Mouse (Mus musculus) frontal cortex, adult 2 months (tissue): ENCODE results near the gene 2410141K09Rik. TPM values are rescaled to one million over a fixed set of nuclear protein-coding genes. Genes with fewer than 3 reads are reported as not detected.
"Not testable (repeated sequence)": the region's sequence is repeated elsewhere in the genome, so short reads cannot be mapped to it uniquely, and the experiment has no call there.

Experiments used
- DNase-seq, 2 experiments: peaks; one replicate each; pipeline ENCODE4 v3.0.0; 2022; ENCODE audit warnings: low spot score in 1 of 2; ENCODE audit errors: extremely low spot score in 1 of 2
- polyA plus RNA-seq: library from polyadenylated mRNA; depleted of rRNA; stranded (reverse); fragments of >200 nt; gene quantifications from 2 replicates; pipeline ENCODE4 v1.2.3, GENCODE M21; 2012; rRNA removed

2410141K09Rik gene
- polyA plus RNA-seq, result not detected in 2 replicates

- DNase-seq, result not testable (repeated sequence)
Observed at GRCm38 (mm10) chr13:66441018-66441417, at the start of gene 2410141K09Rik. Gene 2410141K09Rik, minus strand, starts transcription at chr13:66441118.

- not testable (repeated sequence) for DNase-seq
Observed at GRCm38 (mm10) chr13:66426858-66427257, 14.1 kb downstream of the 2410141K09Rik start.

DNA sequence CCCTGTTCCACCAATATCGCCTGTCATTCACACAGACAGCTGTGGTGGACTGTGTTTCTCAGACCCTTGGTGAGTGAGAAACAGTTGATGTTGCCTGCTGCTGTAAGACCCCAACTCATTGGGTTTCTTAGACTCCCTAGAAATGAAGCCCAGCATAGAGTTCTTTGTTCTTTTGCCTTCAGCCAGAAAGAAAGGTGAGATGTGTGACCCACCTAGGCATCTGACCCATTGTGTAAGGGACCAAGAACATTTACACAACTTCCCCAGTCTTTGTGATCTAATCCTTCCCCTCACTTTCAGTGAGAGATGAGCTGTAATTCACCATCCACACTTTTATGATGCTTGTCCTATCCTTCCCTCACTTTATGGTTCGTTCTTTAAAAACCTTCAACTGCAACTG, 26.0 kb downstream of the 2410141K09Rik start:
- DNase-seq, result not testable (repeated sequence)

Other genes starting within 250 kb of the 2410141K09Rik start
- gene Gm10772, start 213.5 kb downstream of the 2410141K09Rik start, polyA plus RNA-seq, result not detected in 2 replicates